Mouse (Mus musculus): ENCODE measurements at regions not wholly inside any gene's neighbourhood (a gene's known extent, or its start where the extent isn't known, plus 50 kb on each side); places are given as distances from the start of the nearest gene placed in this dataset.

DNA sequence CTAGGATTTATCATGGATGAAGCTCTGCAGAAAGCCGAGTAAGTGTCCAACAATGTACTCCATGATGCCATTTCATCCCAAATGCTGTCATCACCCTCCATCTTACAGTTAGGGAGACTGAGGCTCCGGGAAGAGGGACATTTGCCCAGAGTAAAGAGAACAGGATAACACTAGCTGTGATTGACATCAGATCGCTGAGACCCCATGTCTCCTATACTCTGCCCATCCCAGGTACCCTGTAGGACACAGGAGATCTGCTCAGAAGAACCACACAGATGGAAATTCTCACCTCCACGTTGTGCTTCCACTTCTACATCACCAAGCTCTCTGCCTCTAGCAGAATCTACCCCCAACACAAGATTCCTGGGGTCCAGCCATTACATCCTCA lies 191.1 kb upstream of the Mvb12b start:
- TF ChIP-seq CTCF (IDR thresholded peaks at IDR 0.05; ENCODE audit: low read depth, low read length) (no peak), POLR2A (IDR thresholded peaks at IDR 0.05; ENCODE audit: borderline replicate concordance, low read depth, low read length) (no peak)
